Mouse (Mus musculus) MEL (cell line): Measurements from ENCODE around the gene Haus3. TPM values are rescaled to one million over a fixed set of nuclear protein-coding genes. Genes with fewer than 3 reads are reported as not detected.

ENCODE experiments used
- DNase-seq: peaks from one replicate; pipeline ENCODE4 v3.0.0; 2011; ENCODE audit warnings: low read depth, low spot score
- H3K27ac ChIP-seq: 2 replicates; pipeline ENCODE4 v1.5.1; 2012; ENCODE audit warnings: low read depth, mild to moderate bottlenecking, control low read depth, low read length, moderate library complexity; ENCODE audit not compliant: control insufficient read depth
- H3K27me3 ChIP-seq, 2 experiments: fragments of 150-350 bp in 1 of 2; sonication (generic) in 1 of 2; 2 replicates each; pipeline ENCODE4 v1.6.1; 2012; ENCODE audit warnings: low read length in 2 of 2, mild to moderate bottlenecking in 2 of 2, improper control_type of control experiment in 1 of 2, moderate library complexity in 1 of 2; ENCODE audit not compliant: insufficient read depth in 2 of 2, control insufficient read depth in 1 of 2
- H3K36me3 ChIP-seq, 2 experiments: 2 replicates each; pipeline ENCODE4 v1.6.1; 2012 to 2014; ENCODE audit warnings: low read length in 2 of 2, improper control_type of control experiment in 1 of 2, inconsistent platforms in 1 of 2, mild to moderate bottlenecking in 1 of 2; ENCODE audit not compliant: insufficient read depth in 2 of 2, control insufficient read depth in 1 of 2
- H3K4me1 ChIP-seq, 2 experiments: fragments of 150-350 bp in 1 of 2; sonication (generic) in 1 of 2; 2 replicates each; pipeline ENCODE4 v1.6.1; 2012; ENCODE audit warnings: low read length in 2 of 2, improper control_type of control experiment in 1 of 2, mild to moderate bottlenecking in 1 of 2; ENCODE audit not compliant: insufficient read depth in 2 of 2, control insufficient read depth in 1 of 2
- H3K4me3 ChIP-seq, 2 experiments: fragments of 150-350 bp in 1 of 2; sonication (generic) in 1 of 2; 2 replicates each; pipeline ENCODE4 v1.5.1; 2012; ENCODE audit warnings: low read depth in 2 of 2, low read length in 2 of 2, mild to moderate bottlenecking in 2 of 2, moderate library complexity in 2 of 2, control low read depth in 1 of 2, improper control_type of control experiment in 1 of 2; ENCODE audit not compliant: control insufficient read depth in 1 of 2, insufficient read depth in 1 of 2
- H3K79me2 ChIP-seq: 2 replicates; pipeline ENCODE4 v1.6.1; 2012; ENCODE audit warnings: mild to moderate bottlenecking, low read length, moderate library complexity; ENCODE audit not compliant: control insufficient read depth, poor library complexity, insufficient read depth
- H3K9ac ChIP-seq: 2 replicates; pipeline ENCODE4 v1.6.1; 2012; ENCODE audit warnings: low read depth, mild to moderate bottlenecking, control low read depth, low read length, moderate library complexity; ENCODE audit not compliant: control insufficient read depth, poor library complexity, severe bottlenecking
- H3K9me3 ChIP-seq: fragments of 150-350 bp; sonication (generic); replicated peaks from 2 replicates; pipeline ENCODE4 v1.6.1; 2012; ENCODE audit warnings: mild to moderate bottlenecking, low read length, improper control_type of control experiment, moderate library complexity; ENCODE audit not compliant: insufficient read depth
- CHD2 ChIP-seq: IDR thresholded peaks from 2 replicates; pipeline ENCODE4 v1.6.1; 2011; ENCODE audit warnings: low read length, improper control_type of control experiment
- E2F4 ChIP-seq: IDR thresholded peaks from 2 replicates; pipeline ENCODE4 v1.6.1; 2011; ENCODE audit warnings: low read depth, low read length, improper control_type of control experiment, borderline replicate concordance
- ELF1 ChIP-seq: IDR thresholded peaks from 2 replicates; pipeline ENCODE4 v1.6.1; 2014; ENCODE audit warnings: low read depth, mild to moderate bottlenecking, inconsistent platforms, low read length, improper control_type of control experiment, moderate library complexity
- GABPA ChIP-seq: IDR thresholded peaks from 2 replicates; pipeline ENCODE4 v1.6.1; 2012; ENCODE audit warnings: low read depth, mild to moderate bottlenecking, inconsistent platforms, low read length, improper control_type of control experiment, moderate library complexity
- HCFC1 ChIP-seq: IDR thresholded peaks from 2 replicates; pipeline ENCODE4 v1.6.1; 2012; ENCODE audit warnings: low read depth, mild to moderate bottlenecking, inconsistent platforms, low read length, improper control_type of control experiment, moderate library complexity
- KAT2A ChIP-seq: conservative IDR thresholded peaks from 2 replicates; pipeline ENCODE4 v1.6.1; 2012; ENCODE audit warnings: low read depth, low read length, improper control_type of control experiment, inconsistent platforms
- MAZ ChIP-seq: IDR thresholded peaks from 2 replicates; pipeline ENCODE4 v1.6.1; 2012; ENCODE audit warnings: low read depth, mild to moderate bottlenecking, inconsistent platforms, low read length, improper control_type of control experiment
- MXI1 ChIP-seq: IDR thresholded peaks from 2 replicates; pipeline ENCODE4 v1.6.1; 2011; ENCODE audit warnings: mild to moderate bottlenecking, low read depth, low read length, improper control_type of control experiment
- MYB ChIP-seq: IDR thresholded peaks from 2 replicates; pipeline ENCODE4 v1.6.1; 2011; ENCODE audit warnings: mild to moderate bottlenecking, low read depth, low read length, improper control_type of control experiment
- MYC ChIP-seq: IDR thresholded peaks from 2 replicates; pipeline ENCODE4 v1.6.1; 2011; ENCODE audit warnings: low read depth, mild to moderate bottlenecking, low read length, improper control_type of control experiment, moderate library complexity
- POLR2A ChIP-seq, 2 experiments: IDR thresholded peaks; 2 replicates each; pipeline ENCODE4 v1.6.1; 2011 to 2012; ENCODE audit warnings: low read length in 2 of 2, mild to moderate bottlenecking in 2 of 2, control low read depth in 1 of 2, improper control_type of control experiment in 1 of 2, low read depth in 1 of 2, moderate library complexity in 1 of 2; ENCODE audit not compliant: control insufficient read depth in 1 of 2, insufficient read depth in 1 of 2, poor library complexity in 1 of 2
- POLR2AphosphoS2 ChIP-seq: IDR thresholded peaks from 2 replicates; pipeline ENCODE4 v1.6.1; 2011; ENCODE audit warnings: low read length, improper control_type of control experiment
- RAD21 ChIP-seq: IDR thresholded peaks from 2 replicates; pipeline ENCODE4 v1.6.1; 2011; ENCODE audit warnings: mild to moderate bottlenecking, low read depth, low read length, improper control_type of control experiment
- RCOR1 ChIP-seq: IDR thresholded peaks from 2 replicates; pipeline ENCODE4 v1.6.1; 2012; ENCODE audit warnings: low read depth, mild to moderate bottlenecking, inconsistent platforms, low read length, improper control_type of control experiment
- SIN3A ChIP-seq: IDR thresholded peaks from 2 replicates; pipeline ENCODE4 v1.6.1; 2012; ENCODE audit warnings: low read length, improper control_type of control experiment, inconsistent platforms
- TAL1 ChIP-seq: IDR thresholded peaks from 2 replicates; pipeline ENCODE4 v1.6.1; 2012; ENCODE audit warnings: mild to moderate bottlenecking, inconsistent platforms, low read length, moderate library complexity, mixed read lengths
- TCF12 ChIP-seq: IDR thresholded peaks from 2 replicates; pipeline ENCODE4 v1.6.1; 2014; ENCODE audit warnings: low read depth, mild to moderate bottlenecking, inconsistent platforms, low read length, improper control_type of control experiment, moderate library complexity
- UBTF ChIP-seq: IDR thresholded peaks from 2 replicates; pipeline ENCODE4 v1.6.1; 2012; ENCODE audit warnings: low read depth, mild to moderate bottlenecking, inconsistent platforms, low read length, improper control_type of control experiment, moderate library complexity, borderline replicate concordance; ENCODE audit not compliant: insufficient read depth
- ZKSCAN1 ChIP-seq: IDR thresholded peaks from 2 replicates; pipeline ENCODE4 v1.6.1; 2012; ENCODE audit warnings: low read depth, mild to moderate bottlenecking, inconsistent platforms, low read length, improper control_type of control experiment, moderate library complexity
- ZMIZ1 ChIP-seq: IDR thresholded peaks from 2 replicates; pipeline ENCODE4 v1.6.1; 2012; ENCODE audit warnings: low read depth, mild to moderate bottlenecking, inconsistent platforms, low read length, improper control_type of control experiment, moderate library complexity
- ZNF384 ChIP-seq: IDR thresholded peaks from 2 replicates; pipeline ENCODE4 v1.6.1; 2012; ENCODE audit warnings: low read depth, mild to moderate bottlenecking, inconsistent platforms, low read length, improper control_type of control experiment
- polyA plus RNA-seq, 2 experiments: library from polyadenylated mRNA; stranded (reverse) in 1 of 2; unstranded in 1 of 2; fragments of >175 nt in 1 of 2; fragments of >200 nt in 1 of 2; gene quantifications; 2 replicates each; pipeline versions ENCODE4 v1.2.1 to v1.2.4; 2012; ENCODE audit warnings: low replicate concordance in 2 of 2, low read depth in 1 of 2; ENCODE audit not compliant: insufficient read length in 2 of 2, insufficient read depth in 1 of 2, missing spikeins in 1 of 2
- total RNA-seq: library from RNA; depleted of rRNA; stranded (reverse); fragments of 300-350 nt; gene quantifications from 2 replicates; pipeline ENCODE4 v1.2.3, GENCODE M21; 2012

Haus3 gene
- total and polyA plus RNA-seq, 3 experiments = 52.6 to 184 (median 54.0) TPM

GRCm38 (mm10) chr5:34189521-34189920, 20.2 kb upstream of the Haus3 start:
- H3K9ac ChIP-seq = no peak overlapping the region
- peaks cover 0 to 8% of the 10 kb centered on the region in 2 experiments; a peak in 2 of 4 replicates for H3K36me3 ChIP-seq
- peaks cover 0 to 18% of the 10 kb centered on the region in 2 experiments; a peak in 2 of 4 replicates for H3K4me1 ChIP-seq
- H3K4me3 ChIP-seq = no peak overlapping the region
- no peak for DNase-seq
- H3K9me3 ChIP-seq = no peaks in the 10 kb centered on the region
- H3K79me2 ChIP-seq = peaks cover 3% of the 10 kb centered on the region; the same call in 1 of the 2 replicates
- no peak overlapping the region for H3K27ac ChIP-seq
- no peak for TF ChIP-seq MAZ
- TF ChIP-seq CHD2 = no peak
- no peak for TF ChIP-seq TCF12
- TF ChIP-seq TAL1 = no peak
- TF ChIP-seq SIN3A = no peak
- no peak for TF ChIP-seq ZMIZ1
- no peak for TF ChIP-seq GABPA
- TF ChIP-seq MYB = no peak
- TF ChIP-seq UBTF = no peak
- no peak for TF ChIP-seq POLR2AphosphoS2
- no peak for TF ChIP-seq RAD21
- no peak for TF ChIP-seq ELF1
- TF ChIP-seq E2F4 = no peak
- TF ChIP-seq KAT2A = no peak
- no peak for TF ChIP-seq POLR2A (IDR thresholded peaks at IDR 0.05; ENCODE audit: control insufficient read depth in 1 of 2, insufficient read depth in 1 of 2, low read depth in 1 of 2, low read length in 2 of 2, poor library complexity in 1 of 2)
- no peak for TF ChIP-seq RCOR1
- TF ChIP-seq ZNF384 = no peak
- no peak for TF ChIP-seq ZKSCAN1
- TF ChIP-seq HCFC1 = no peak
- peaks cover 5 to 6% of the 10 kb centered on the region in 2 experiments for H3K27me3 ChIP-seq

- H3K36me3 ChIP-seq = peaks cover 0 to 8% of the 10 kb centered on the region in 2 experiments; a peak in 2 of 4 replicates
- peaks cover 3% of the 10 kb centered on the region; the same call in 1 of the 2 replicates for H3K79me2 ChIP-seq
- peak overlapping the region in 1 of 2 experiments; percentile 86; a peak in 2 of 4 replicates for H3K4me3 ChIP-seq
- no peak overlapping the region; the same call in 1 of the 2 replicates for H3K27ac ChIP-seq
- no peaks in the 10 kb centered on the region for H3K9me3 ChIP-seq
- DNase-seq = peak; percentile 53
- peaks cover 0 to 18% of the 10 kb centered on the region in 2 experiments; a peak in 2 of 4 replicates for H3K4me1 ChIP-seq
- TF ChIP-seq MXI1 (0 out of 2 replicates have a peak, but pooled peaks have one; percentile 17), MYC (0 out of 2 replicates have a peak, but pooled peaks have one; percentile 36), MAZ (no peak), SIN3A (peak; percentile 22; the same call in 1 of the 2 replicates), TCF12 (peak; percentile 27; the same call in 1 of the 2 replicates), ELF1 (no peak), ZNF384 (peak; percentile 35; the same call in 1 of the 2 replicates)
- TF ChIP-seq, all 39 proteins: peak for 5
- H3K9ac ChIP-seq = no peak overlapping the region; the same call in 1 of the 2 replicates
- peaks cover 2 to 6% of the 10 kb centered on the region in 2 experiments for H3K27me3 ChIP-seq
These were observed 19.5 kb upstream of the Haus3 start for GRCm38 (mm10) chr5:34188856-34189255.
